In the genomic region with DNA sequence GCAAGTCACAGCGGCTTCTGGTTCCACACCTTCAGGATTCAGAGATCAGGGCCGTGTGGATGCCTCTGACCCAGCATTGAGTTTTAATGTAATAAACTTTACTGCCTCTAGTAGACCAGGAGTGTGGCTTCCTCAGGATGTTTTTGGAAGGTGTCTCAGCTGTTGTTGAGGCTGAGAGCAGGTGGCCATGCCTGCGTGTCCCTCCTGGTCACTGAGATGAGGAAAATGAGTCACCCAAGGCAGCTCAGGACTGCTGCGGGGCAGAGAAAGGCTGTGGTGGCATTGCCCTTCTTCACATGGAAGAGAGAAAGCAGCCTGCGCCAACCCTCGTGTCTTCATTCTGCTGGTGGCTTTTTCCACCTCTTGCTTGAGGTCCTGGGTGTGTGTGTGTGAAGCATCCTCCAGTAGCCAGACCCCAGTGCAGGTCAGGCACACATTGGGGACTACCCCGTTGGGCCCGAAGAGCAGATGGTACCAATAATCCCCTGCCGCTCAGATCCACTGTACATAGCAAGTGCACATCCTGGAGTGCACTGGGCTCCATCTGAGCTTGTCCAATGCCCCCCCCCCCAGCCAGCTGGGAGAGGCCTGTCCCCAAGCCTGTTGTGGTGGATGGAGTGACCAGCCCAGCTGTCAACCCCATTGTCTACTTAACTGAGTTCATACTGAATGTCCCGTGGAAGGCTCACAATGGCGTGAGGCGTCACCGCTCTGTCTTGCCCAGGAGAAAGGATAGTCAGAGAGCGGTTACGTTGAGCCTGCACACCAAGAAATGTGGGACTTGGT, we compare ENCODE assay signal across 31 mouse cellular contexts. TPM values are rescaled to one million over a fixed set of nuclear protein-coding genes. Genes with fewer than 3 reads are reported as not detected.
DNase-seq lines count a peak whose midpoint lies in the region; ATAC-seq and TF ChIP-seq lines count a peak whose summit lies in the region.
"Had no signal": no experiment of that assay in that cellular context is flagged by ENCODE, and none has a peak within 500 bp of the region (broad histone marks: within the 10 kb centered on the region; RNA-seq: fewer than 3 reads in every experiment).

No protein-coding gene starts in this region.

- no peaks in the 10 kb centered on the region for H3K4me1 ChIP-seq in embryonic facial prominence, embryonic 14.5 days (ENCODE audit: control insufficient read depth, insufficient read depth, low read length)
- peaks cover 13% of the 10 kb centered on the region for H3K4me1 ChIP-seq in embryonic facial prominence, embryonic 10.5 days
- H3K4me1 ChIP-seq in limb, embryonic 13.5 days, result peaks cover 10% of the 10 kb centered on the region
- H3K4me1 ChIP-seq in limb, embryonic 10.5 days, result peaks cover 13% of the 10 kb centered on the region
- H3K4me1 ChIP-seq in limb, embryonic 14.5 days (ENCODE audit: control insufficient read depth, insufficient read depth, low read length), result no peaks in the 10 kb centered on the region

- H3K9me3 ChIP-seq in embryonic facial prominence, embryonic 14.5 days (ENCODE audit: control insufficient read depth, low read length), result peaks cover 6% of the 10 kb centered on the region; the same call in 1 of the 2 replicates
- peaks cover 7% of the 10 kb centered on the region; the same call in 1 of the 2 replicates for H3K9me3 ChIP-seq in embryonic facial prominence, embryonic 10.5 days
- peaks cover 6% of the 10 kb centered on the region; the same call in 1 of the 2 replicates for H3K9me3 ChIP-seq in limb, embryonic 13.5 days
- no peaks in the 10 kb centered on the region for H3K9me3 ChIP-seq in limb, embryonic 10.5 days (replicated peaks)
- H3K9me3 ChIP-seq in limb, embryonic 14.5 days (ENCODE audit: control insufficient read depth, low read length), result peaks cover 6% of the 10 kb centered on the region; the same call in 1 of the 2 replicates
- H3K9me3 ChIP-seq: forebrain, embryonic 15.5 days; neural tube, embryonic 15.5 days had no signal

- peak; percentile 34; the same call in 1 of the 2 replicates for ATAC-seq in embryonic facial prominence, embryonic 14.5 days (ENCODE audit: low read depth)
- 0 out of 2 replicates have a peak, but pooled peaks have one; percentile 29 for ATAC-seq in limb, embryonic 13.5 days (ENCODE audit: low FRiP score, low read depth)
- peak; percentile 54; the same call in 1 of the 2 replicates for ATAC-seq in limb, embryonic 14.5 days (ENCODE audit: low FRiP score, low read depth)
- no peak for ATAC-seq in megakaryocyte progenitor cell, adult 5-6 weeks (replicated peaks; ENCODE audit: poor library complexity)
- ATAC-seq: forebrain, embryonic 15.5 days; liver, embryonic 12.5 days had no signal

- no peak overlapping the region for H3K9ac ChIP-seq in embryonic facial prominence, embryonic 14.5 days (ENCODE audit: low read depth, low read length)
- H3K9ac ChIP-seq in limb, embryonic 13.5 days, result no peak overlapping the region
- H3K9ac ChIP-seq in limb, embryonic 14.5 days (ENCODE audit: low read depth, low read length, severe bottlenecking), result no peak overlapping the region
- H3K9ac ChIP-seq: forebrain, embryonic 15.5 days; liver, embryonic 12.5 days; liver, postnatal 0 days; neural tube, embryonic 15.5 days had no signal

- WGBS in embryonic facial prominence, embryonic 14.5 days, result 85% methylated on average over 15 of the region's 15 CpGs
- WGBS in embryonic facial prominence, embryonic 10.5 days, result 91% methylated on average over 15 of the region's 15 CpGs
- WGBS in limb, embryonic 13.5 days, result 90% methylated on average over 15 of the region's 15 CpGs
- WGBS in limb, embryonic 10.5 days, result 93% methylated on average over 15 of the region's 15 CpGs
- WGBS in limb, embryonic 14.5 days, result 92% methylated on average over 15 of the region's 15 CpGs

- H3K4me2 ChIP-seq in embryonic facial prominence, embryonic 14.5 days (ENCODE audit: low read depth, low read length), result no peak overlapping the region
- no peak overlapping the region for H3K4me2 ChIP-seq in limb, embryonic 13.5 days (replicated peaks)
- H3K4me2 ChIP-seq in limb, embryonic 14.5 days (replicated peaks; ENCODE audit: low read depth, low read length, severe bottlenecking), result no peak overlapping the region
- H3K4me2 ChIP-seq: forebrain, embryonic 15.5 days; heart, embryonic 11.5 days; liver, embryonic 12.5 days; neural tube, embryonic 15.5 days had no signal

- no peak overlapping the region for H3K27ac ChIP-seq in embryonic facial prominence, embryonic 14.5 days (replicated peaks; ENCODE audit: low read depth, low read length)
- H3K27ac ChIP-seq in embryonic facial prominence, embryonic 10.5 days (replicated peaks), result no peak overlapping the region
- no peak overlapping the region; the same call in 1 of the 2 replicates for H3K27ac ChIP-seq in limb, embryonic 13.5 days
- H3K27ac ChIP-seq in limb, embryonic 10.5 days, result no peak overlapping the region
- no peak overlapping the region for H3K27ac ChIP-seq in limb, embryonic 14.5 days (replicated peaks; ENCODE audit: low read depth, low read length)
- H3K27ac ChIP-seq: forebrain, embryonic 15.5 days; gastrocnemius, adult 2 months; liver, embryonic 12.5 days; neural tube, embryonic 15.5 days had no signal

- peaks cover 53% of the 10 kb centered on the region for H3K36me3 ChIP-seq in embryonic facial prominence, embryonic 14.5 days (ENCODE audit: control insufficient read depth, insufficient read depth, low read length)
- H3K36me3 ChIP-seq in embryonic facial prominence, embryonic 10.5 days (replicated peaks), result peaks cover 66% of the 10 kb centered on the region
- H3K36me3 ChIP-seq in limb, embryonic 13.5 days, result peaks cover 63% of the 10 kb centered on the region
- peaks cover 62% of the 10 kb centered on the region for H3K36me3 ChIP-seq in limb, embryonic 10.5 days
- peaks cover 51% of the 10 kb centered on the region for H3K36me3 ChIP-seq in limb, embryonic 14.5 days (ENCODE audit: control insufficient read depth, insufficient read depth, low read length)

- peaks cover 14% of the 10 kb centered on the region for H3K27me3 ChIP-seq in embryonic facial prominence, embryonic 14.5 days (replicated peaks; ENCODE audit: control insufficient read depth, insufficient read depth, low read length)
- peaks cover 37% of the 10 kb centered on the region for H3K27me3 ChIP-seq in embryonic facial prominence, embryonic 10.5 days (replicated peaks; ENCODE audit: low read depth, poor library complexity, severe bottlenecking)
- H3K27me3 ChIP-seq in limb, embryonic 13.5 days, result peaks cover 32% of the 10 kb centered on the region
- peaks cover 42% of the 10 kb centered on the region for H3K27me3 ChIP-seq in limb, embryonic 10.5 days (ENCODE audit: low read depth, poor library complexity, severe bottlenecking)
- H3K27me3 ChIP-seq in limb, embryonic 14.5 days (ENCODE audit: control insufficient read depth, insufficient read depth, low read length), result peaks cover 9% of the 10 kb centered on the region; the same call in 1 of the 2 replicates
- H3K27me3 ChIP-seq: forebrain, embryonic 15.5 days had no signal

- no peak for TF ChIP-seq POLR2A in limb, embryonic 14.5 days (IDR thresholded peaks at IDR 0.05; ENCODE audit: borderline replicate concordance, extremely low read depth, insufficient read depth, insufficient read length)

- DNase-seq in embryonic facial prominence, embryonic 14.5 days (ENCODE audit: low spot score), result peak; percentile 42
- DNase-seq in embryonic facial prominence, embryonic 10.5 days (ENCODE audit: low spot score), result no peak
- DNase-seq in limb, embryonic 10.5 days (ENCODE audit: low spot score), result no peak
- peak; percentile 16 for DNase-seq in limb, embryonic 14.5 days (ENCODE audit: low spot score)
- DNase-seq in retina, postnatal 1 day, result peak; percentile 68
- DNase-seq: adrenal gland, postnatal 25 days; cerebellum, adult 11-12 months; gastrocnemius, adult 2 months; gastrocnemius, postnatal 36 days; heart, adult 18-20 months; kidney, adult 9 months; layer of hippocampus, adult 9-11 months; lung, postnatal 36 days; spleen, adult 18-20 months; thymus, postnatal 14 days had no signal

- no peak overlapping the region for H3K4me3 ChIP-seq in embryonic facial prominence, embryonic 14.5 days (ENCODE audit: low read depth, low read length)
- H3K4me3 ChIP-seq in embryonic facial prominence, embryonic 10.5 days, result no peak overlapping the region
- no peak overlapping the region for H3K4me3 ChIP-seq in limb, embryonic 13.5 days
- no peak overlapping the region for H3K4me3 ChIP-seq in limb, embryonic 10.5 days
- no peak overlapping the region for H3K4me3 ChIP-seq in limb, embryonic 14.5 days (replicated peaks; ENCODE audit: low read length)
- H3K4me3 ChIP-seq: forebrain, embryonic 15.5 days; gastrocnemius, adult 2 months; liver, embryonic 12.5 days; megakaryocyte, embryonic 14.5 days; neural tube, embryonic 15.5 days had no signal

RNA-seq across cellular contexts. Expression of a gene that starts 6.3 kb away (rescaled TPM):
- polyA plus RNA-seq in embryonic facial prominence, embryonic 14.5 days (2014; fragmentation: Nextera tagmentation; extraction: Ambion mirVana), result 1.0 TPM in 1 of 2 replicates, not detected in the other
- 0.27 TPM in 1 of 2 replicates, not detected in the other for polyA plus RNA-seq in embryonic facial prominence, embryonic 10.5 days (2016; fragmentation: Nextera tagmentation; extraction: Ambion mirVana)
- not detected in 2 replicates for polyA plus RNA-seq in limb, embryonic 13.5 days (2015; fragmentation: Nextera tagmentation; extraction: Ambion mirVana)
- polyA plus RNA-seq in limb, embryonic 10.5 days (2016; fragmentation: Nextera tagmentation; extraction: Ambion mirVana), result not detected in 2 replicates
- polyA plus RNA-seq in limb, embryonic 14.5 days (2012; rRNA removed), result not detected in 2 replicates
- not detected in 2 replicates for polyA plus RNA-seq in limb, embryonic 14.5 days (2014; fragmentation: Nextera tagmentation; extraction: Ambion mirVana)
- total RNA-seq in megakaryocyte progenitor cell, adult 5-6 weeks (2015), result not detected in 2 replicates
- not detected in 2 replicates for total RNA-seq in megakaryocyte progenitor cell, adult 5-6 weeks (2017)
- total RNA-seq: common myeloid progenitor, adult 5-6 weeks; gastrocnemius, adult 2 months; gastrocnemius, postnatal 36 days; heart, adult 18-20 months; heart, postnatal 4 days had no signal
- polyA plus RNA-seq: C2C12; heart, embryonic 11.5 days; heart, embryonic 16.5 days; intestine, postnatal 0 days; limb, embryonic 11.5 days; liver, embryonic 12.5 days; liver, postnatal 0 days; stomach, embryonic 16.5 days; urinary bladder, adult 2 months had no signal

RNA-seq across cellular contexts. Expression of a gene that starts 15.2 kb away (rescaled TPM):
- polyA plus RNA-seq in embryonic facial prominence, embryonic 14.5 days (2014; fragmentation: Nextera tagmentation; extraction: Ambion mirVana), result 28.2 and 36.4 TPM in 2 replicates
- 62.3 and 64.3 TPM in 2 replicates for polyA plus RNA-seq in embryonic facial prominence, embryonic 10.5 days (2016; fragmentation: Nextera tagmentation; extraction: Ambion mirVana)
- 46.5 and 47.2 TPM in 2 replicates for polyA plus RNA-seq in limb, embryonic 13.5 days (2015; fragmentation: Nextera tagmentation; extraction: Ambion mirVana)
- 58.1 and 62.6 TPM in 2 replicates for polyA plus RNA-seq in limb, embryonic 10.5 days (2016; fragmentation: Nextera tagmentation; extraction: Ambion mirVana)
- polyA plus RNA-seq in limb, embryonic 14.5 days (2012; rRNA removed), result 36.1 and 42.1 TPM in 2 replicates
- polyA plus RNA-seq in limb, embryonic 14.5 days (2014; fragmentation: Nextera tagmentation; extraction: Ambion mirVana), result 34.1 and 35.1 TPM in 2 replicates
- 11.8 and 13.3 TPM in 2 replicates for total RNA-seq in megakaryocyte progenitor cell, adult 5-6 weeks (2015)
- 34.9 and 35.8 TPM in 2 replicates for total RNA-seq in megakaryocyte progenitor cell, adult 5-6 weeks (2017)

RNA-seq across cellular contexts. Expression of a gene that starts 15.3 kb away (rescaled TPM):
- polyA plus RNA-seq in embryonic facial prominence, embryonic 14.5 days (2014; fragmentation: Nextera tagmentation; extraction: Ambion mirVana), result 9.9 and 11.4 TPM in 2 replicates
- polyA plus RNA-seq in embryonic facial prominence, embryonic 10.5 days (2016; fragmentation: Nextera tagmentation; extraction: Ambion mirVana), result 19.4 and 20.1 TPM in 2 replicates
- polyA plus RNA-seq in limb, embryonic 13.5 days (2015; fragmentation: Nextera tagmentation; extraction: Ambion mirVana), result 15.6 and 17.9 TPM in 2 replicates
- 17.5 and 19.5 TPM in 2 replicates for polyA plus RNA-seq in limb, embryonic 10.5 days (2016; fragmentation: Nextera tagmentation; extraction: Ambion mirVana)
- polyA plus RNA-seq in limb, embryonic 14.5 days (2012; rRNA removed), result 25.4 TPM in 2 replicates
- 10.2 and 11.6 TPM in 2 replicates for polyA plus RNA-seq in limb, embryonic 14.5 days (2014; fragmentation: Nextera tagmentation; extraction: Ambion mirVana)
- total RNA-seq in megakaryocyte progenitor cell, adult 5-6 weeks (2015), result 2.0 and 2.3 TPM in 2 replicates
- 4.7 and 5.8 TPM in 2 replicates for total RNA-seq in megakaryocyte progenitor cell, adult 5-6 weeks (2017)

RNA-seq across cellular contexts. Expression of a gene that starts 20.9 kb away (rescaled TPM):
- 0.50 and 1.4 TPM in 2 replicates for polyA plus RNA-seq in embryonic facial prominence, embryonic 14.5 days (2014; fragmentation: Nextera tagmentation; extraction: Ambion mirVana)
- polyA plus RNA-seq in embryonic facial prominence, embryonic 10.5 days (2016; fragmentation: Nextera tagmentation; extraction: Ambion mirVana), result 0.07 and 0.14 TPM in 2 replicates
- polyA plus RNA-seq in limb, embryonic 13.5 days (2015; fragmentation: Nextera tagmentation; extraction: Ambion mirVana), result 0.70 and 0.78 TPM in 2 replicates
- polyA plus RNA-seq in limb, embryonic 10.5 days (2016; fragmentation: Nextera tagmentation; extraction: Ambion mirVana), result 0.13 and 0.36 TPM in 2 replicates
- polyA plus RNA-seq in limb, embryonic 14.5 days (2012; rRNA removed), result 0.19 and 0.32 TPM in 2 replicates
- 0.17 and 1.0 TPM in 2 replicates for polyA plus RNA-seq in limb, embryonic 14.5 days (2014; fragmentation: Nextera tagmentation; extraction: Ambion mirVana)
- 0.10 and 0.67 TPM in 2 replicates for total RNA-seq in megakaryocyte progenitor cell, adult 5-6 weeks (2015)
- 0.12 and 2.0 TPM in 2 replicates for total RNA-seq in megakaryocyte progenitor cell, adult 5-6 weeks (2017)
- total RNA-seq: gastrocnemius, adult 2 months; gastrocnemius, postnatal 36 days had no signal
- polyA plus RNA-seq: C2C12 had no signal

RNA-seq across cellular contexts. Expression of a gene that starts 38.9 kb away (rescaled TPM):
- 0.60 and 1.7 TPM in 2 replicates for polyA plus RNA-seq in embryonic facial prominence, embryonic 14.5 days (2014; fragmentation: Nextera tagmentation; extraction: Ambion mirVana)
- 0.65 and 0.81 TPM in 2 replicates for polyA plus RNA-seq in embryonic facial prominence, embryonic 10.5 days (2016; fragmentation: Nextera tagmentation; extraction: Ambion mirVana)
- polyA plus RNA-seq in limb, embryonic 13.5 days (2015; fragmentation: Nextera tagmentation; extraction: Ambion mirVana), result 0.68 and 0.69 TPM in 2 replicates
- 0.30 and 0.41 TPM in 2 replicates for polyA plus RNA-seq in limb, embryonic 10.5 days (2016; fragmentation: Nextera tagmentation; extraction: Ambion mirVana)
- polyA plus RNA-seq in limb, embryonic 14.5 days (2012; rRNA removed), result 0.90 and 1.4 TPM in 2 replicates
- 0.12 and 0.43 TPM in 2 replicates for polyA plus RNA-seq in limb, embryonic 14.5 days (2014; fragmentation: Nextera tagmentation; extraction: Ambion mirVana)
- total RNA-seq in megakaryocyte progenitor cell, adult 5-6 weeks (2015), result not detected in 2 replicates
- total RNA-seq in megakaryocyte progenitor cell, adult 5-6 weeks (2017), result 0.81 and 1.1 TPM in 2 replicates
- total RNA-seq: gastrocnemius, adult 2 months; heart, adult 18-20 months; heart, postnatal 4 days had no signal

Comparison
In these comparisons a context has a peak if more than half of its experiments do, and no peak if none do; other contexts are left out.
1. DNase-seq: peak in embryonic facial prominence, embryonic 14.5 days (single experiment), limb, embryonic 14.5 days (single experiment) and retina, postnatal 1 day (single experiment); none in embryonic facial prominence, embryonic 10.5 days (single experiment) and limb, embryonic 10.5 days (single experiment).